Mouse (Mus musculus) MEL (cell line): ENCODE data around the gene Fmnl2.

Experiments
- CTCF ChIP-seq, 3 experiments: IDR thresholded peaks in 2 of 3; conservative IDR thresholded peaks in 1 of 3; 2 replicates each; pipeline ENCODE4 v1.5.1; 2011 to 2012; ENCODE audit warnings: low read length in 3 of 3, low read depth in 2 of 3, mild to moderate bottlenecking in 2 of 3, improper control_type of control experiment in 1 of 3, inconsistent platforms in 1 of 3, mixed read lengths in 1 of 3, moderate library complexity in 1 of 3; ENCODE audit not compliant: control insufficient read depth in 1 of 3, insufficient read depth in 1 of 3, poor library complexity in 1 of 3, severe bottlenecking in 1 of 3
- E2F4 ChIP-seq: IDR thresholded peaks from 2 replicates; pipeline ENCODE4 v1.6.1; 2011; ENCODE audit warnings: low read depth, low read length, improper control_type of control experiment, borderline replicate concordance
- EP300 ChIP-seq, 2 experiments: IDR thresholded peaks; 2 replicates each; pipeline ENCODE4 v1.6.1; 2011; ENCODE audit warnings: improper control_type of control experiment in 2 of 2, low read length in 2 of 2, low read depth in 1 of 2, mild to moderate bottlenecking in 1 of 2
- HCFC1 ChIP-seq: IDR thresholded peaks from 2 replicates; pipeline ENCODE4 v1.6.1; 2012; ENCODE audit warnings: low read depth, mild to moderate bottlenecking, inconsistent platforms, low read length, improper control_type of control experiment, moderate library complexity
- POLR2A ChIP-seq, 2 experiments: IDR thresholded peaks; 2 replicates each; pipeline ENCODE4 v1.6.1; 2011 to 2012; ENCODE audit warnings: low read length in 2 of 2, mild to moderate bottlenecking in 2 of 2, control low read depth in 1 of 2, improper control_type of control experiment in 1 of 2, low read depth in 1 of 2, moderate library complexity in 1 of 2; ENCODE audit not compliant: control insufficient read depth in 1 of 2, insufficient read depth in 1 of 2, poor library complexity in 1 of 2
- POLR2AphosphoS2 ChIP-seq: IDR thresholded peaks from 2 replicates; pipeline ENCODE4 v1.6.1; 2011; ENCODE audit warnings: low read length, improper control_type of control experiment
- SMC3 ChIP-seq: IDR thresholded peaks from 2 replicates; pipeline ENCODE4 v1.6.1; 2011; ENCODE audit warnings: low read depth, low read length, improper control_type of control experiment
- USF1 ChIP-seq: IDR thresholded peaks from 2 replicates; pipeline ENCODE4 v1.6.1; 2014; ENCODE audit warnings: low read depth, mild to moderate bottlenecking, inconsistent platforms, low read length, improper control_type of control experiment, moderate library complexity

GRCm38 (mm10) chr2:52993241-52993640 is 135.6 kb downstream of the Fmnl2 start:
- TF ChIP-seq EP300 (IDR thresholded peaks at IDR 0.05; ENCODE audit: low read depth in 1 of 2, low read length in 2 of 2) (no peak), CTCF (IDR thresholded peaks at IDR 0.05 in 2 of 3, conservative IDR thresholded peaks at IDR 0.05 in 1 of 3; ENCODE audit: control insufficient read depth in 1 of 3, insufficient read depth in 1 of 3, low read depth in 2 of 3, low read length in 3 of 3, poor library complexity in 1 of 3, severe bottlenecking in 1 of 3) (no peak), HCFC1 (no peak), POLR2A (IDR thresholded peaks at IDR 0.05; ENCODE audit: control insufficient read depth in 1 of 2, insufficient read depth in 1 of 2, low read depth in 1 of 2, low read length in 2 of 2, poor library complexity in 1 of 2) (no peak), POLR2AphosphoS2 (no peak), E2F4 (no peak), USF1 (no peak), SMC3 (no peak)
